Mouse (Mus musculus) cerebellum, adult 2 months (tissue): Measurements from ENCODE around the gene Gemin6.

Experiments
- CTCF ChIP-seq: fragments of 200-500 bp; IDR thresholded peaks from 2 replicates; pipeline ENCODE4 v1.5.1; 2011; ENCODE audit warnings: low read depth, mild to moderate bottlenecking, control low read depth, low read length, moderate library complexity, borderline replicate concordance; ENCODE audit not compliant: insufficient read depth
- POLR2A ChIP-seq: fragments of 200-500 bp; IDR thresholded peaks from 2 replicates; pipeline ENCODE4 v1.6.1; 2011; ENCODE audit warnings: low read length, control low read depth, borderline replicate concordance; ENCODE audit not compliant: insufficient read depth

GRCm38 (mm10) chr17:80237475-80237874, 13.2 kb downstream of the Gemin6 start:
- no peak for TF ChIP-seq POLR2A
- TF ChIP-seq CTCF = no peak
